Mouse (Mus musculus): Measurements from ENCODE around the gene St8sia1.

St8sia1 gene

DNA sequence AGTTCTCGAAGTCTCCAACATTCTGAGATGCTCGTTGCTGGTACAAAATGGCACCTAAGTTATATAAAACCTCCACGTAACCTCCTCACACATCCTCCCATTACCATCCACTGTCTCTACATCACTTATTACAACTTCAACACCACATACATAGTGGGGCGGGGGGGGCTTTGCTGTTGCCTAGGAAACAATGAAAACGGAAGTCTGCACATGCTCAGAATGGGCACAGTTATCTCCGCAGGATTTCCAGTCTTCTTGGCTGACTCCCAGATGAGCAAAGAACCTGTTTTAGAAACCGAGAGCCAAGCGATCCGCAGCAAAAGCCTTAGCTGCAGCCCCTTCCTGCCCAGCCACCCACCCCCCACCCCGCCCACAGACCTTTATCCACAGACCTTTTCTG, 174.5 kb downstream of the St8sia1 start:
- DNase-seq (ENCODE audit: low read depth, low spot score): no peak

DNA sequence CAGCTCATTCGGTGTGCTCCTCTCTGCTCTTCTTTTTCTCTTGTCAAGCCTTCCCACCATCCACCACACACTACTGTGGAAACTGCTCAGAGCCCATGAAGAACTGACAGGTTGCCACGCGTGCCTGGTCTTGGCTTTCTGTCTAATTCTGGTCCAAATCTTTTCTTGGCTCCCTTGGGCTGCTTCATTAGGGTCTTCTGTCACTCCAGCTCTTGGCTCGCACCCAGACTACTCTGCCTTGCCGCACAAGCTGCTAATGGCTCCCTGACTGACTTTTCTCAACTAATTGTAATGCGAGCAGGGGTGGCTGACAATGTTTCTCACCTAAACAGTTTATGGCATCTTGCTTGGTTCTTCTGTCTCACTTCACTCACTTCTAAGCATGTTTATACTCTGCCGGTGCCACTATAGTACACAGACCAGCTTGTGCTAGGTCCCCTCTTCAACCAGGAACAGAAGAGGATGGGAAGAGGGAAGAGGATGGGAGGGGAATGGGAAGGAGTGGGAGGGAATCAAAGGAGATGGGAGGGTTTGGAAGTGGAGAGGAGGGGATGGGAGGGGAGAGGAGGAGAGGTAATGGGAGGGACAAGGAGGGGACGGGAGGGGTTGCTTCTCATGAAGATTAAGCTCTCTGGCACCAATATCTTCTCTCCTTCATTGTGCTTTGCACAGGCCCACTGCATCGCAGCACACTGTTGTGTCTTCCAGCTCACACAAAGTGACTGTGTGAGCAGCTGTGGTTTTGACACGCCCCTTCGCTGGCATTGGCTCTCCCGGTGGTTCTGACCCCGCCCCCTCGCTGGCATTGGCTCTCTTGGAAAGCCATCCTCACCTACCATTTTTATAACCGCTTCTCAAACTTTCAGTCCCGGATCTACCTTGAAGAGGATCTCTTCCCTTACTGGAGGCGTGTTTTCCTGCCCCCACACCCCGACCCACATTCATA, 175.9 kb downstream of the St8sia1 start:
- DNase-seq (ENCODE audit: low read depth, low spot score): no peak

- no peak for DNase-seq (ENCODE audit: low read depth, low spot score)
These were observed 178.1 kb downstream of the St8sia1 start for GRCm38 (mm10) chr6:142786106-142786505.

DNA sequence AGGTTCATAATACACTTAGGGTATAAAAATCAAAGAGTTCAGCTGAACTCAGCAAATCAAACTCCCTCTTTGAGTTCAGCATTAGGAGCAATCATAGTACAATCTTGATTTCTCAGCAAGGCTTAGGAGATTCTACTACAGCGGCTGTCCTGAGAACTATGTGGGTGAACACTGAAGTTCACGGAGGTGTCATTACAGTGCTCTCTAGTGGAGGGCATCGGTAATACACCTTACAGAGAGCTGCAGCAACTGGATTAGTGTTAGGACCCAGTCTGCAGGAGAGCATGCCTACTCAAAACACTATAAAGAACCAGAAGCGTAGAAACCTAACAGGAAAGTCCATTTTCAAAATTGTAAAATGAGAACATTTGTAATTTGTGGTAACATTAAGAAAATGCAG, 178.9 kb downstream of the St8sia1 start:
- DNase-seq (ENCODE audit: low read depth, low spot score): peak; percentile 36

DNA sequence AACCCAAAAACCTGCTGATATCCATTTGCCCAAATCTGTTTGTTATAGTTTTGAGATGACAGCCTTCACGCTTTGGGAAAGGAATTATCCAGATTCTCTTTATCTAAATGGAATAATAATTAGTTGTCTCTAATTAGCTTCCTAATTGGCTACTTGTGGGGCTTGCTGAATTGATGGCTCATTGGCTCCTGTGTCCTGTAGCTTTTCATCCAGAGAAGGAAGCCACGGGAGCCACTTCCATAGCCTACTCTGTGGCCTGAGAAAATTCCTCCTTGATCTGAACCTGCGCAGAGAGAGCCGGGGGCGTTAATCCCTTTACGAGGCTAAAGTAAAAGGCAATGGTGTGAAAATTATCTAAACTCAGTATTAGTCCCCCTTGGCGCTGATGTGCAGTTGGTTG, 183.0 kb downstream of the St8sia1 start:
- DNase-seq (ENCODE audit: low read depth, low spot score): no peak

DNA sequence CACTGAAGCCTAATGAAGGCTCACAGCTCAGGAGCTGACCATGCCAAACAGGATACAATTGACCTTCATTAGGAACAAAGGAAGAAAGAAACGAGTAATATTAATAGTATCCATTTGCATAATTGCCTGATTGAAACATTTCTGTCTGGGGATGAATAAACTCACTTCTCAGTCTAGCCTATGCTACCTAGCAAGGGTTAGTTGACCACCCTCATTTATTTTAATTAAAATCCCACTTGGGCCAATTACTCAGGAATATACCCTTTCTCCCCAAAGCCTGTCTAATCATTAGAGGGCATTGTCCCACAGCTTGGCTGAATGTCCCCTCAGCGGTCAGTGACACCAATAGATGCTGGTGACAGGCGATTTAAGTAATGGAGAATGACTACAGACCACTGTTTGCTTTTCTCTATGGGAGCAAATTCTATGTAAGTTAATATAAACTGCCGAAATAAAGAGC, 183.6 kb downstream of the St8sia1 start:
- no peak for DNase-seq (ENCODE audit: low read depth, low spot score)

DNA sequence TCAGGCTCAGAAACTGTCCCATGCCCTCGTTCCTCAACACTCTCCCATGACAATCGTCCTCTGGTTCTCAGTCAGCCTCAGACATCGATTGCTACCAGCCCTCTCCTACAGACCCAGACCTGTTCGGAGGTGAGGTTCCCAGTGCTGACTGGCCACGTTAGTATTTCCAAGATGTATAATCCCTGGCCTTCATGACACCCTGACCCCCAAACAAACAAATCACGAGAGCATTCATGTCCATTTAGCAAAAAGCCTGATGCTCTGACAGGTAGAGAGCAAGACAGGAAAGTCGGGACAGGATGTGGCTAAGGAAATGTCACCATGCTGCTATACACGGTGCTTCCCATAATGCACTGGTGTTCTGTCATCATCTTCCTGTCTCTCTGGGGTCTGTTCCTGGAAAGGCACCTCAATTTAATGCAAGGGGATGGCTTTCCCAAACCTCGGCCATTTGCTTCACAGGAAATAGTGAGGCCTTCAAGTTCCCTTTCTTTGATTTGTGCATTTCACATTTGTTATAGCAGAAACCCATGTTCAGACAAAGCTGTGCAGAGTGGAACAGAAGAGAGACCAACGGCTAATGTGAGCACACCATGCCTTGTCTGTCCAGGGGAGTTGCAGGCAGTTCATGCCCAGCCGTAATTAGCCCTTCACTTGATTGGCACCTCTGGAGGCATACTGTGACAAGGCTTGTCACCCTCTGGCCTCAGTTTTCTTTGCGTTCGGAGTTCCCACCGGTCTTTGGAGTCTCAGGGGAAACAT, 184.3 kb downstream of the St8sia1 start:
- no peak for DNase-seq (ENCODE audit: low read depth, low spot score)

DNA sequence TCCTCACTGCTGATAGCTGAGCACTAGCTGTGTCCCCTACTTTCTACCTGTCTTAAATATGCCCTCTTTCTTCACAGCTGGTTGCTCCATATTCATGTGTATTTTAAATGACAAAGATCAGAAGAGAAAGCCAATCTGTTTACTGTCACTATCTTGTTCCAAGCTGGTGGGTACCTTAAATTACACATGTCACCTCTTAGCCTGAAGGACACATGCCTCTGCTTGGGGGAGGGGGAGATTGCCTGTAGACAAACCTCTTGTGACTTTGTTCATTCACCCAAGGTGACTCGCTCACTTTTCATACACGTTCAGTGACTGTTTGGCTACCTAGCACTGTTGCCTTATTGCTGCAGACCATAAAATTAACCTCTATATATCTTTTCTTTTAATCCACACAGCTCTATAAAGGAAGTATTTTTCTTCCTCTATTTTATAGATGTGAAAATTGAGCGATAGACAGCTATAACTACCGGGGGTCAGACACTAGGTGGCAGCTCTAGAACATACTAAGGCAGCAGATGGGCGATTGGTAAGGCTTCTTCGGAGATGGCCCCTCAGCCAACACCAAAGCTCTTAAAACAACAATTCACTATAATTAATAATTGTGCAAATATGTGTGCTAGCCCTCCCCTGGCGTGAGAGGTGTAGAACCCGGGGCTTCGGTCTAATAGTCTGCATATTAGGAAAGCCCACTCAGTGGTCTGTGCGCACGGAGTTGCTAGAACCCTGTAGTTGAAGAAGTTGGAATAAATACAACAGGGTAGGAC, 185.0 kb downstream of the St8sia1 start:
- DNase-seq (ENCODE audit: low read depth, low spot score): no peak

GRCm38 (mm10) chr6:142776935-142777334, 187.3 kb downstream of the St8sia1 start:
- DNase-seq (ENCODE audit: low read depth, low spot score): no peak

DNA sequence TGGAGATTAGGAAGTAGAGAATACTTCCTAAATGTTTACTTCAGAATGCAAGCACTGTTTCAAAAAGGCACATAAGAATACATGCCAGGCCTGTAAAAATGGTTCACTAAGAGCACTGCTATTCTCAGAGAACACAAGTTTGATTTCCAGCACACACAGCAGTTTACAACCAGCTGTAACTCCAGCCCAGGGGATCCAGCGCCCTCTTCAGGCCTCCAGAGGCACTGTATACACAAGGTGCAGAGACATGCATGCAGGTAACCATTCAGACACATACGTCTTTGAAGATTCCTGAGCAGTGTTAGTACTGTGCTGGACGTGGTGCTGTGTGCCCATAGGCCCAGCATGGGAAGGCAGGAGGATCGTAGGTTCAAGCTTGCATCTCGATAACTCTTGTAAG, 190.7 kb downstream of the St8sia1 start:
- no peak for DNase-seq (ENCODE audit: low read depth, low spot score)

DNA sequence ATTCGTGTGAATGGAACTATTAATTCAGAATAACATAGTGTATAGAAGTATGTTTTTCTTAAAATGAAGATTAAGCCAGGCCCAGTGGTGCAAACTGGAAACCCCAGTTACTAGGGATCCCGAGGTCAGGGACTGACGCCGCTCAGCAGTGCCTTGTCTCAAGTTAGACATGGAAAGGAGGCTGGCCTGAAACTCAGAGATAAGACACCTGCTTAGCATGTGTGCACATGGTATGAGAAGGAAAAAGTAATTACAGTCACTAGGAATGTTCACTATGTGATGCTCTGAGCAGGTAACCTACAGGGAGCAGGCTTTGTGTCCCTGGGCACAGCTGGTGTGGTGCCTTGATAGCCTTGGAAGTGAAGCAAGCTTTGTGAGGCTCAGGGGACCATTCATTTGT, 192.6 kb downstream of the St8sia1 start:
- no peak for DNase-seq (ENCODE audit: low read depth, low spot score)
